Mouse (Mus musculus): ENCODE measurements around the gene Rpl29. TPM values are rescaled to one million over a fixed set of nuclear protein-coding genes. Genes with fewer than 3 reads are reported as not detected.
A peak's percentile ranks its signal among the peaks of the same experiment; 100 is the strongest.

Gene Rpl29
- total RNA-seq, 2 experiments from 2014 or later, result 456 to 462 TPM

GRCm38 (mm10) chr9:106454888-106455681, 25.8 kb downstream of the Rpl29 start:
- no peak for DNase-seq

DNA sequence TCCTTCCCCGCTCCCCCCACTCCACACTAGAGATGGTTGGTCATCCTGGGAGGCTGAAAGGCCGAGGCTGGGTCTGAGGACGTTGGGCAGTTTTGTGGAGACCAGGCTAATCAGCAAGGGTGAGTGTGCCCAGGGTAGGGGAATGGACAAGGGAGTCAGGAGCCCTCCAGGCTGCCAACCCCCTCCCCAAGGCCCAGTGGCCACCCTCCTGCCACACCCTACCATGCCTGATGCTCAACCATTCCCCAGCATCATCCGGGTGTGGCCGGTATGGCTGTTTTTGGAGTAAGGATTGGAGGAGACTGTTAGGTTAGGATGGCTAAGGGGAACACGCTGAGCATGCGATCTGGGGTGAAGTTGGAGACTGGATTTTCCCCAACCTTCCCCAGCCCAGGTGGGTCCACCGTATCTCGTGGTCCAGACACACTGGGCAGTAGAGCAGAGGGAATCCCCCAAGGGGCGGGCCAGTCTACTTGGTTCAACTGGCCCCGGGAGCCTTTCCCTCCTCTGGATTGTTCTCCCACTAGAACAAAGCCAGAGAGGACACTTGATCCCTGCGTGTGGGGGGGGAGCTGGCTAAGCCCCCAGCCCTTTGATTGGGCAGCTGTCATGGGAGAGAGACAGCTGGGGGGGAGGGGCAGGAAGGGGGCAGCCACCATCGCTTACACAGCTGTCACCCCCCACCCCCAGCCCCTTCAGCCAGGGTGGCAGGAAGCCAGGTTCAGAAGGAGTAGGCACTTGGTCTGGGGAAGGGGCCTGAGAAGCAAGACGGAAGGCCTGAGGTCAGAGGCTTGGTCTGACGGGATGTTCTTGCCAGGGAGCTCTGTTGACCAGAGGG, 27.3 kb downstream of the Rpl29 start:
- peak; percentile 52 for DNase-seq

DNA sequence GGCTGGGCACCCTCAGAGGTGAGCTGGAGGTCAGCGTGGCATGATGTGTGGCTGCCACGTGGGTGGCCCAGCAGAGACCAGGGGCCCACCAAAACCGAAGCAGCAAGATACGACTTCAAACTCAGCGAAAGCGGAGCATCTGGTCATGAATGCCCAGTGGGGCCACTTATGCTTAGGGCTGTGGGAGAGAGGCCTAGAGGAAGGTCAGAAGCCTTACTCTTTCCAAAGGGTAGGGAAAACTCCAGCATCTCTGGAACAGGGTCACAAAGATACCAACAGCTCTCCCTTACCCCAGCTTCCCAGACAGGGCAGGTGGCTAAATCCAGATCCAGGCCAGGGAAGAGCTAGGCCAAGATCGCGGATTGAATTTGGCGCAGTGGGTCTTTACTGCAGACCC, 27.9 kb downstream of the Rpl29 start:
- DNase-seq, result no peak

DNA sequence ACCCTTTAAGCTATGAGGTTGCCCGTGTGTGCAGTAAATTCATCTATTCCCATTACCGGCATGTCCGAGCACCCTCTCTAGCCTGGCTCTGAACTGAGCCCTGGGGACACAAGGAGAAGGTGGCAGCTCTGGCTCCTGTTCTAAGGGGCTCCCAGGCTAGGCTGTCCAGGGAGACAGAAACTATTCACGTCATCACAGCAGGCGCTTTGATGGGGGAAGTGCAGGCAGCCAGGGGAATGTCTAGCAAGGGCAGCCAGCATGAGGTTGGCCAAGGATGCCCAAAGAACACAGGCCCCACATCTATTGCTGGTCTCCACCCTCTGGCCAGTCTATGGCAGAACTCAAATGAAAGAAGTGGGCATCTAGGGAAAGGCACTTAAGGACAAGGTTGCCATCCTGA, 28.7 kb downstream of the Rpl29 start:
- no peak for DNase-seq

GRCm38 (mm10) chr9:106459946-106460345, 30.7 kb downstream of the Rpl29 start:
- DNase-seq, result no peak

- no peak for DNase-seq
Measured at GRCm38 (mm10) chr9:106460401-106461025, 31.3 kb downstream of the Rpl29 start.

DNA sequence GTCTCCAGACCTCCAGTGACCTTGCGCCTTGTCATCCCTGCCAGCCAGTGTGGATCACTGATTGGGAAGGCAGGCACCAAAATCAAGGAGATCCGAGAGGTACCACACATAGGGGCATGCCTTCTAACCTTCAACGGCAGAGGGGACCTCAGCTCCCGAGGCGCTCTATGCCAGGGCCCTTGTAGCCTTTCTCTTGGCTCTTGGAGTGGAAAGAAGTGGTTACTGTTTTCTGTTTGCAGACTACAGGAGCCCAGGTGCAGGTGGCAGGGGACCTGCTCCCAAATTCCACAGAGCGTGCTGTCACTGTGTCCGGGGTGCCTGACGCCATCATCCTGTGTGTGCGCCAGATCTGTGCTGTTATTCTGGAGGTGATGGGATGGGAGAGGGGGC, 31.8 kb downstream of the Rpl29 start:
- no peak for DNase-seq

DNA sequence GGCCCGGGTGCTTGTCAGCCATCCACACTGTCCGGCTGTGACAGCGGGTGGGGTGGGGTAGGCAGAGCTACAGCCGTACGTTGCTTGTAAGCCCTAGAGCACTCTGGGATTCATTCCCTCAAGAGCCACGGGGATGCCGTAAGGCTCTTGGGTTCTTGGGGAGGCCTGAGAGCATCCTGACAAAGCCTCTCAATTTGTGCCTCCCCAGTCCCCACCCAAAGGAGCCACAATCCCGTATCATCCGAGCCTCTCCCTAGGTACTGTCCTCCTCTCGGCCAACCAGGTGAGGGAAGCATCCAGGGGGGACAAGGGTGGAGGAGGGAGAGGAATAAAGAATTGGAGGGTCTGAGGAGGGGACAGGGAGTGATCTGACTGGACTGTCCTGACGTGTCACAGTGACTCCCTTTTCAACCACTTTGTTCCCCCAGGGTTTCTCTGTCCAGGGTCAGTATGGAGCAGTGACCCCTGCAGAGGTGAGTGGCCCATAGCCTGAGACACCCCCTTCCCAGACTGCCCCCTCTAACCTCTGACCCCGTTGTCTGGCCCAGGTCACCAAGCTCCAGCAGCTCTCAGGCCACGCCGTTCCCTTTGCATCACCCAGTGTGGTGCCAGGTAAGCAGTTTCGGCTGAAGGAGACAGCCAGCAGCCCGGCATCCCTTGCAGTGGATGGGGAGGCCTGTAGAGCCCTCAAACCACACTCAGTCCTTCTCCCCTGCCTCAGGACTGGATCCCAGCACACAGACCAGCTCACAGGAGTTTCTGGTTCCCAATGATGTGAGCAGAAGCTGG, 32.6 kb downstream of the Rpl29 start:
- DNase-seq, result no peak

DNA sequence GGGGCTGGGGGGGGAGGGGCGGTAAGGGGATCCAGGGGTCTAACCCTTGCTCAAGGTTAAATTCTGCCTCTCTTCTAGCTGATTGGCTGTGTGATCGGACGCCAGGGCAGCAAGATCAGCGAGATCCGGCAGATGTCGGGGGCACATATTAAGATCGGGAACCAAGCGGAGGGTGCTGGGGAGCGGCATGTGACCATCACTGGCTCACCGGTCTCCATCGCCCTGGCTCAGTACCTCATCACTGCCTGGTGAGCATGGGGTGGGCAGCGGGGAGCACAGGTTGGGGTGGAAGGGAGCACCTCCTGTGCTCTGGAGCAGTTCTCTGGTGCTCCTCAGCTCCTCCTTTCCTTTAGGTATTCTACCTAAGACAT, 33.2 kb downstream of the Rpl29 start:
- no peak for DNase-seq

DNA sequence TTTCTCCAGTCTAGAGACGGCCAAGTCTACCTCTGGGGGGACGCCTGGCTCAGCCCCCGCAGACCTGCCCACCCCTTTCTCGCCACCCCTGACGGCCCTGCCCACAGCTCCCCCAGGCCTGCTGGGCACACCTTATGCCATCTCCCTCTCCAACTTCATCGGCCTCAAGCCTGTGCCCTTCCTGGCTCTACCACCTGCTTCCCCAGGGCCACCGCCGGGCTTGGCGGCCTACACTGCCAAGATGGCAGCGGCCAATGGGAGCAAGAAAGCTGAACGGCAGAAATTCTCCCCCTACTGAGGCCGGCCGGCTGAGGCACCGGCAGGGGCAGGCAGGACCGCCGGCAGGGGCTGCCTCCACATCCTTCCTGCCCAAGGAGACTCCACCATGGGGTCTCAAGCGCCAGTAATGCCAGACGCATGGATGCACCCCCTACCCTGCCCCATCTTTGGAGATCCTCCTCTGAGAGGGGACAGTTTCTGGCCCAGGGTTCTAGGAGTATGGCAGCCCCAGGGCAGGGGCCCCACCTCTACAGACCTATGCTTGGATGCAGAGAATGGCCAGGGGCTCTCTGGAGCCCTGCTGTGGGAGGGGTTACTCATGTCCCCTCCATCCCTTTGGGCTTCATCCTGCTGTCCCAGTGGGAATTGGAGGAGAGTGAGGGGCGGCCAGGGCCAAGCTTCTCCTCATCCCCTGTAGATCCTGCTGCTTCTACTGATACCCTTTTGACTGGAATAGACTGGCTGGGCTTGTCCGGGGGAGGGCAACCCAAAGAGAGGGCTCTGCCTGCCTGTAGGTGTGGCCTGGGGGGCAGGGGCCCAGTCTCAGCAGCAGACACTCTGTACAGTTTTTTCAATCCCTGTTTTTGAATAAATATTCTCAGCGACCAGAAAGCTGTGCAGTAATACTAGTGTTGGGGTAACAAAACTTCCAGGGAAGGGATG, 34.1 kb downstream of the Rpl29 start:
- no peak for DNase-seq

GRCm38 (mm10) chr9:106464751-106465541, 35.7 kb downstream of the Rpl29 start:
- peak; percentile 75 for DNase-seq

GRCm38 (mm10) chr9:106465571-106466200, 36.4 kb downstream of the Rpl29 start, which contains the start of gene Gpr62:
Gene Gpr62, minus strand, starts transcription at chr9:106465938.
- DNase-seq, result peak; percentile 72

DNA sequence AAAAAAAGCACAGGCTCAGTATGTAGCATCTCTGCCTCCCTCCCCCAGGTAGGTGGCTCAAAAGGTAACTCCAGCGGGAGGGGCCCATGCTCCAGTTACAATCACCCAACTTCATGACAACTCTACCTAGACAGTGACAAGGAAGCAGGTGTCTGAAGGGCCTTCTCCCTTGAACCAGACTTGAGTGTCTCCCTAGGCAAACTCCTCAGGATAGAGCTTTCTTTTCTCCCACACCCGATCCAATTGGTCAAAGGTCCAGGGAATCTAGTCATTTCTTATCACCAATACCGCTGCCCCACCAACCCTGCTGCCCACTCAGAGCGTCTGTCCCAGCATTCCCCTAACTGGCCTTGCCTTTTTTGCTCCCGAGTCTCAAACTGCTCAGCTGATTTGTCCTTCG, 37.5 kb downstream of the Rpl29 start:
- no peak for DNase-seq

- DNase-seq, result no peak
Measured at GRCm38 (mm10) chr9:106467746-106468145, 38.5 kb downstream of the Rpl29 start.

DNA sequence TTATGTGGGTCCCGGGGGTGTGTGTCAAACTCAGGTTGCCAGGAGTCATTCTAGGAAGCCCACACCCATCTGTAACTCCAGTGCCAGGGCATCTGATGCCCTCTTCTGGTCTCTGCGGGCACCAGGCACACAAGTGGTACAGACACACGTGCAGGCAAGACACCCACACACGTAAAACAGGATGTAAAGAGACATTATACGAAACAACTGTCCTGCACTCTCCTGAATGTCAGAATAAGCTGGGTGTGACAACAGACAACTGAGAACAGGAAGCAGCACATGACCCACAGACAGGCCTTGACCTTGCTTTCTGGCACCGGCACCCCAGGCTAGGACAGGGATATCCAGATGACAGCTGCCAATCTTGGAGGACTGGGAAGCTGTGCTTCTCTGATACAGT, 40.1 kb downstream of the Rpl29 start:
- no peak for DNase-seq

- DNase-seq, result no peak
Measured at GRCm38 (mm10) chr9:106469776-106470175, 40.5 kb downstream of the Rpl29 start.

- DNase-seq, result peak; percentile 3
Measured at GRCm38 (mm10) chr9:106470991-106471750, 41.9 kb downstream of the Rpl29 start.

DNA sequence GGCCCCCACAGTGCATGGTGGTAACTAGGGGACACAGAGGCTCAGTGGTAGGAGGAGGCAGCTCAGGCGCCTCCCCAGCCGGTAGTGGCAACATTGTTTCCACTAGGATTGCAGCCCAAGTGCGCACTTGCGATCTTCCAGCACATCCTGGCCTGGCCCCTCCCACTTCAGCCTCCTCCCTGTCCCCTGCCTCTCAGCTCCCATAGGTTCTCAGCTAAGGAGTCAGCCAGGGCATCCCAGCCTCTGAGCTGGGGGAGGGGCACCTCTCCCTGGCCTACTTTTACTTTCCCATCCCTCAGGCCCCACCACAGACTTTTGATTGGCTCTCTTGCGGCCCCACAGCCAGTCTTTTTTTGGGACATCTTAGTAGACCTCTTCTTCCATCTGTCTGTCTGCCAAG, 42.6 kb downstream of the Rpl29 start:
- DNase-seq, result peak; percentile 55

GRCm38 (mm10) chr9:106472321-106472720, 43.1 kb downstream of the Rpl29 start:
- peak; percentile 6 for DNase-seq
